Mouse (Mus musculus) embryonic fibroblast, embryonic 13.5 days (primary cell): ENCODE results near the gene Acbd4. TPM values are rescaled to one million over a fixed set of nuclear protein-coding genes. Genes with fewer than 3 reads are reported as not detected.

Experiments used
- H3K27ac ChIP-seq: 2 replicates; pipeline ENCODE4 v1.5.1; 2012; ENCODE audit warnings: low read length, control low read depth, inconsistent platforms; ENCODE audit not compliant: insufficient read depth
- H3K4me1 ChIP-seq: 2 replicates; pipeline ENCODE4 v1.6.1; 2011; ENCODE audit warnings: low read length; ENCODE audit not compliant: control insufficient read depth, insufficient read depth
- H3K4me3 ChIP-seq: 2 replicates; pipeline ENCODE4 v1.5.1; 2011; ENCODE audit warnings: mild to moderate bottlenecking, control low read depth, low read length; ENCODE audit not compliant: insufficient read depth
- CTCF ChIP-seq: IDR thresholded peaks from 2 replicates; pipeline ENCODE4 v1.5.1; 2011; ENCODE audit warnings: mild to moderate bottlenecking, control low read depth, low read length, moderate library complexity, borderline replicate concordance; ENCODE audit not compliant: insufficient read depth
- POLR2A ChIP-seq: IDR thresholded peaks from 2 replicates; pipeline ENCODE4 v1.6.1; 2011; ENCODE audit warnings: low read depth, mild to moderate bottlenecking, control low read depth, low read length, moderate library complexity
- polyA plus RNA-seq: library from polyadenylated mRNA; stranded (reverse); fragments of >200 nt; gene quantifications from 2 replicates; pipeline ENCODE4 v1.2.4, GENCODE M21; 2011; ENCODE audit warnings: low read depth; ENCODE audit not compliant: missing spikeins, insufficient read length

Acbd4 gene
- polyA plus RNA-seq, 1 experiment: 23.3 TPM

- Histone ChIP-seq H3K4me1 (peaks cover 15% of the 10 kb centered on the region), H3K27ac (peak overlapping the region; percentile 84), H3K4me3 (no peak overlapping the region)
- TF ChIP-seq CTCF (no peak), POLR2A (0 out of 2 replicates have a peak, but pooled peaks have one; percentile 5)
These were observed 39.2 kb downstream of the Acbd4 start for GRCm38 (mm10) chr11:103140763-103141100.

GRCm38 (mm10) chr11:103141101-103141943, 39.8 kb downstream of the Acbd4 start:
- H3K27ac ChIP-seq: peak overlapping the region; percentile 84
- TF ChIP-seq POLR2A (peak; percentile 42), CTCF (no peak)
- H3K4me1 ChIP-seq: peaks cover 15% of the 10 kb centered on the region
- H3K4me3 ChIP-seq: no peak overlapping the region

- TF ChIP-seq CTCF (no peak), POLR2A (no peak)
- Histone ChIP-seq H3K4me1 (peaks cover 15% of the 10 kb centered on the region), H3K4me3 (no peak overlapping the region), H3K27ac (peak overlapping the region; percentile 84)
These were observed 40.4 kb downstream of the Acbd4 start for GRCm38 (mm10) chr11:103141944-103142255.

GRCm38 (mm10) chr11:103142441-103143182, 41.1 kb downstream of the Acbd4 start:
- no peak overlapping the region for H3K4me3 ChIP-seq
- TF ChIP-seq POLR2A (peak; percentile 10; the same call in 1 of the 2 replicates), CTCF (no peak)
- H3K4me1 ChIP-seq: peaks cover 15% of the 10 kb centered on the region
- H3K27ac ChIP-seq: no peak overlapping the region

- TF ChIP-seq POLR2A: no peak
- TF ChIP-seq CTCF: no peak
- Histone ChIP-seq H3K4me3 (no peak overlapping the region), H3K4me1 (peaks cover 15% of the 10 kb centered on the region), H3K27ac (peak overlapping the region; percentile 38)
These were observed 43.1 kb downstream of the Acbd4 start for GRCm38 (mm10) chr11:103144309-103145285.

- H3K27ac ChIP-seq: no peak overlapping the region
- no peak overlapping the region for H3K4me3 ChIP-seq
- no peak for TF ChIP-seq CTCF
- no peak for TF ChIP-seq POLR2A
- peaks cover 14% of the 10 kb centered on the region for H3K4me1 ChIP-seq
These were observed 44.9 kb downstream of the Acbd4 start for GRCm38 (mm10) chr11:103146386-103146785.

GRCm38 (mm10) chr11:103147766-103148165, 46.3 kb downstream of the Acbd4 start:
- H3K27ac ChIP-seq: no peak overlapping the region
- H3K4me1 ChIP-seq: peaks cover 9% of the 10 kb centered on the region
- TF ChIP-seq CTCF: no peak

GRCm38 (mm10) chr11:103149771-103150170, 48.3 kb downstream of the Acbd4 start:
- Histone ChIP-seq H3K4me1 (peaks cover 4% of the 10 kb centered on the region), H3K27ac (no peak overlapping the region), H3K4me3 (no peak overlapping the region)
- TF ChIP-seq CTCF (no peak), POLR2A (no peak)

More at GRCm38 (mm10) chr11:103147766-103148165, 46.3 kb downstream of the Acbd4 start:
- no peak overlapping the region for H3K4me3 ChIP-seq
